Mouse (Mus musculus) G1E (cell line): ENCODE data around the gene Xrcc5.

Experiments used
- CTCF ChIP-seq: IDR thresholded peaks from 2 replicates; pipeline ENCODE4 v1.5.1; 2012; ENCODE audit warnings: low read depth, low read length, inconsistent platforms, mixed read lengths
- GATA1 ChIP-seq: IDR thresholded peaks from 2 replicates; pipeline ENCODE4 v1.6.1; 2012; ENCODE audit warnings: borderline replicate concordance, low read length, inconsistent platforms, mixed read lengths
- POLR2AphosphoS5 ChIP-seq: IDR thresholded peaks from 2 replicates; pipeline ENCODE4 v1.6.1; 2012; ENCODE audit warnings: low read depth, low read length, inconsistent platforms; ENCODE audit not compliant: insufficient replicate concordance
- TAL1 ChIP-seq: conservative IDR thresholded peaks from 2 replicates; pipeline ENCODE4 v1.6.1; 2012; ENCODE audit warnings: low read depth, low read length, inconsistent platforms, mixed read lengths

DNA sequence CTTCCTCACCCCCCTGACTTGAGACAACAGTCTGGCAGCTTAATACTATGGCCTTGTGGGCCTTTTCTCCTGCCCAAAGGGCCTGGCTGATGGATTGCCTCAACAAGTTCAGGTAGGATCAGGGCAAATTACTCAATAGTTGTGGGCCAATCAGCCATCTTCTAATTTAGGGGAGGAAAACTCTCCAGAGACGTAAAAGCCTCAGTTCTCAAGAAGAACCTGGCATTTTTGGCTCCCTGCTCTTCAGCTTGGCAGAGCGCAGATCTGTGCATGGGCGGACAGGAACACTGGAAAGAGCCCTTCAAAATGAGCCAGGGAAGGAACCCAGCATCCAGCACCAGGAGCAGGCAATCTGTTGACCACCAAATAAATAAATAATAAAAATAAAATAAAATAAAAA is 29.1 kb upstream of the Xrcc5 start:
- TF ChIP-seq CTCF (no peak), GATA1 (no peak), POLR2AphosphoS5 (no peak), TAL1 (no peak)
